Mouse (Mus musculus) kidney, embryonic 16.5 days (tissue): Measurements from ENCODE around the gene Pacrg. TPM values are rescaled to one million over a fixed set of nuclear protein-coding genes. Genes with fewer than 3 reads are reported as not detected.

Experiments used
- ATAC-seq: fragments of 200-750 bp; cut with Nextera tagmentation; 2 replicates; pipeline ENCODE4 v1.8.0; 2017; ENCODE audit warnings: moderate TSS enrichment; ENCODE audit not compliant: low FRiP score, low TSS enrichment
- H3K27ac ChIP-seq: fragments of 300-500 bp; sonication (generic); 2 replicates; pipeline ENCODE4 v1.5.1; 2014; ENCODE audit warnings: low read length
- H3K27me3 ChIP-seq: fragments of 300-500 bp; sonication (generic); 2 replicates; pipeline ENCODE4 v1.6.1; 2014; ENCODE audit warnings: low read length, control low read depth, mixed read lengths; ENCODE audit not compliant: insufficient read depth
- H3K36me3 ChIP-seq: fragments of 300-500 bp; sonication (generic); 2 replicates; pipeline ENCODE4 v1.6.1; 2014; ENCODE audit warnings: low read length, control low read depth, mixed read lengths; ENCODE audit not compliant: insufficient read depth
- H3K4me1 ChIP-seq: fragments of 300-500 bp; sonication (generic); 2 replicates; pipeline ENCODE4 v1.6.1; 2014; ENCODE audit warnings: low read length, control low read depth, mixed read lengths; ENCODE audit not compliant: insufficient read depth
- H3K4me2 ChIP-seq: fragments of 300-500 bp; sonication (generic); replicated peaks from 2 replicates; pipeline ENCODE4 v1.6.1; 2014; ENCODE audit warnings: low read depth, low read length
- H3K4me3 ChIP-seq: fragments of 300-500 bp; sonication (generic); 2 replicates; pipeline ENCODE4 v1.5.1; 2014; ENCODE audit warnings: mild to moderate bottlenecking, low read length
- H3K9ac ChIP-seq: fragments of 300-500 bp; sonication (generic); replicated peaks from 2 replicates; pipeline ENCODE4 v1.6.1; 2014; ENCODE audit warnings: low read length
- H3K9me3 ChIP-seq: fragments of 300-500 bp; sonication (generic); 2 replicates; pipeline ENCODE4 v1.6.1; 2016; ENCODE audit warnings: low read length, control low read depth
- WGBS: fragments of 180-500 bp; shearing (Covaris S2); extraction: QIAGEN DNeasy Blood & Tissue Kit; methylation state at CpG from one replicate; pipeline ENCODE4 v1.1.7; 2014; 5-methylcytosine and 5-hydroxymethylcytosine counted together
- polyA plus RNA-seq: library from polyadenylated mRNA; unstranded; fragments of >200 nt; fragmentation: Nextera tagmentation; extraction: Ambion mirVana; gene quantifications from 2 replicates; pipeline ENCODE4 v1.2.1, GENCODE M21; 2015

Pacrg gene
- polyA plus RNA-seq, 1 experiment from 2014 or later: 3.9 TPM

DNA sequence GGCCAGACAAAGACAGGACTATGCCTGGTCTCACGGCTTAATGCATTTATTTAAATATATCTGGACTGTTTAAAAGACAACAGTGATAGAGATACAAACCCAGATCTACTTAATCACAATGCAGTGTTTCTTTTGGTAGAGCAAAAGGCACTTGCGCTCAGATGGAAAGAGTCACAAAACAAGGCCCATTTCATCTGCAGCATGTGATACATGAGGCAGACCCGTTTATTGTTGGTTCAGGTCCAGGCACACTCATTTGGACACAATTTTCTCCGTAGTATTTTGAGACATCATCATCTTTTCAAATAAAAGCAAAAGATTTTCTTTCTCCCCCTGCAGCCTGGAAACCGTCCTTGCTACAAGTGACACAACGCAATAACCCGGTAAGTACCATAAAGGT, 384.1 kb downstream of the Pacrg start:
- Histone ChIP-seq H3K4me2 (no peak overlapping the region), H3K27ac (no peak overlapping the region), H3K4me1 (no peaks in the 10 kb centered on the region), H3K27me3 (no peaks in the 10 kb centered on the region), H3K9me3 (no peaks in the 10 kb centered on the region), H3K9ac (no peak overlapping the region), H3K36me3 (no peaks in the 10 kb centered on the region), H3K4me3 (no peak overlapping the region)
- WGBS: 86% methylated on average over 7 of the region's 7 CpGs
- no peak for ATAC-seq

DNA sequence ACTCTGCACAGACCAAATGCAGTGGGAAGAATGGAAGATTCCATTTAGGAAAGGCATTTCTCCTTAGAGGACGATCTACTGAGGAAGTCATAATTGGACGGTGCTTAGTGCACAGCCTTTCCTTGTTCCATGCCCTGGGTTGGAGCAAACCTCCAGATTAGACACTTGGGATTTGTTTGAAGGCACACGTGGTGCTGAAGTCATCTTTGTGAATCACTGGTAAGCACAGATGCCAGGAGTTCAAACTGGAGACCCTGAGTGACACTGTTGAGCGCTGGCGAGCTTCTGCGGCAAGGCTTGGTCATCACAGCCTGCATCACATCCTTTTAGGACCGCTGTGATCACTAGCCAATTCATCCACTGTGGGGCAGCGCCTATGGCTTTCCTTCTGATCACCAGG, 385.7 kb downstream of the Pacrg start:
- WGBS: 88% methylated on average over 8 of the region's 8 CpGs
- H3K4me2 ChIP-seq: no peak overlapping the region
- no peak overlapping the region for H3K9ac ChIP-seq
- H3K9me3 ChIP-seq: no peaks in the 10 kb centered on the region
- no peak for ATAC-seq
- H3K4me3 ChIP-seq: no peak overlapping the region
- H3K4me1 ChIP-seq: 0 out of 2 replicates have a peak, but pooled peaks cover 5% of the 10 kb centered on the region
- no peak overlapping the region for H3K27ac ChIP-seq
- H3K36me3 ChIP-seq: no peaks in the 10 kb centered on the region
- no peaks in the 10 kb centered on the region for H3K27me3 ChIP-seq

DNA sequence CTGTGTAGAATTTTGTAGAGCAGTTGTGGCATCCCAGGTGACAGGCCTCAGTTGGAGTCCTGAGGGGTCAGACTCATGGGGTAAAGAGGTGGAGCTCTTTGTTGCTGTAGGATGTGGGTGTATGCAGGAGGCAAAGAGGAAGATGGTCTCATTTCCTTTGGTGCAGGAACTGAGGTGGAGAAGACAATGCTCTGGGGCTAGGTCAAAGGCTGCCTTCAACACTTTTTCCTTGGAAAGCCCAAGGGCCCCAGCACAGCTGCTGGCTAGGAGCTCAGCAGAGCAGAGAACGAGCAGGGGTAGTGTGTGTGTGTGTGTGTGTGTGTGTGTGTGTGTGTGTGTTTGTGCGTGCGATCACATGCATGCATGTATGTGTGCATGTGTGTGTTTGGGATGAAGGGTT, 387.3 kb downstream of the Pacrg start:
- Histone ChIP-seq H3K27me3 (no peaks in the 10 kb centered on the region), H3K4me1 (0 out of 2 replicates have a peak, but pooled peaks cover 5% of the 10 kb centered on the region), H3K36me3 (no peaks in the 10 kb centered on the region), H3K9ac (no peak overlapping the region), H3K4me2 (no peak overlapping the region), H3K9me3 (no peaks in the 10 kb centered on the region), H3K4me3 (no peak overlapping the region), H3K27ac (no peak overlapping the region)
- WGBS: 86% methylated on average over 3 of the region's 3 CpGs
- no peak for ATAC-seq

DNA sequence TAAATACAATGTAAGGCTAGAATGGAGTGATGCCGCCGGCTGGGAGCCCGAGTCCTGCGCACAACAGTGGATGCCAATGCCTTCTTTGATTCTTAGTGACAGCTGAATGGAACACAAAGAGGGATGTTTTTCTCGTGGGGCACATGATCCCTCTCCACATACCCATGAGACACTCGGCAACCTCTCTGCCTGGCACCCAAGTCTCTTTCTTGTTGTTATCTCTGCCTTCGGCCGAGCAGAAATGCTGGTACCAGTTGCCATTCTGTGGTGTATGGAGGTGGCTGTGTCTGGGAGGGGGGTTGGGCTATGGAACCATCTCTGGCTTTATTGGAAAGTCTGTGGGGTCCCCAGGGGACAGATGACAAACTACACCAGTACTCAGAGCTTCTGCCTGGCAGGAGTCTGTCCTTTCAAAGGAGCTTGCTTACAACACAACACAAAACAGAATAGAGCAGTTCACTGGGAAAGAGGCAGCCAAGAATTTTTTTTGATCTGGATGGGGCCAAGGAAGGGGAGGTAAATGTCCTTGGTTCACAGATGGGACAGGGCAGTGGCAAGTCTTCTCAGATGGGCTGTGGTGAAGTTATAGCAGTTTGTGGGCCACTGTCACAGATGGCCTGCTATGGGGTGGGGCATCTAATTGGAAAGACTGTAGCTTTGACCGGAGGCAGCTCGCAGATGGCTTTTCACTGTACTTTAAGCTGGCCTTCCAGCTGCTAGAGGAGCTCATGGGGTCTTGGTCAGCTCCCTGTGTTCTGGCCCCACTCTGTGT, 388.6 kb downstream of the Pacrg start:
- no peaks in the 10 kb centered on the region for H3K9me3 ChIP-seq
- H3K4me2 ChIP-seq: no peak overlapping the region
- 89% methylated on average over 10 of the region's 10 CpGs for WGBS
- no peak overlapping the region for H3K9ac ChIP-seq
- no peaks in the 10 kb centered on the region for H3K36me3 ChIP-seq
- no peak overlapping the region for H3K4me3 ChIP-seq
- ATAC-seq: no peak
- H3K27me3 ChIP-seq: no peaks in the 10 kb centered on the region
- H3K27ac ChIP-seq: no peak overlapping the region
- 0 out of 2 replicates have a peak, but pooled peaks cover 5% of the 10 kb centered on the region for H3K4me1 ChIP-seq

DNA sequence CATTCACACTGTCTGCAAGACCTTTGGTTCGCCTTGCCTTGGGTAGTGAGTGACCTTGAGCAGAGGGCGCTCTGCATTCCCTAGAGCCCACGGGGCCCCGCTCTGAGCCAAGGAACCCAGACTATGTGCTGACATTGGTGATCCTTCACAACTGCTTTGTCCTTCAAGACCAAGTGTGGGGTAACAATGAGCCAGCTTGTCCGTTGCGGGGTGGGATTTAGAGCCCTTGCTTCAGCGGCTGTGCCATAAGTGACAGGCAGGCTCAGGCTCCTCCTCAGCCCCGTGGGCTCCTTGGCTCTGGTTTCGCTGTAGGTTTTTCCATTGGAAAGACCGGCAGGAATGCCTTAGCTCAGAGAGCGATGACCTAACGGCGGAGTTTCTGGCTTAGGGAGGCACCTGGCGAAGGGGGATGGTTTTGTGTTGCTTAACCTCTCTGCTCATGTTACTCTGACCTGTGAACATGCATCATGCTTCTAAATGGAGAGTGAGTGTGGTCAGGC, 390.3 kb downstream of the Pacrg start:
- H3K27ac ChIP-seq: no peak overlapping the region
- H3K4me2 ChIP-seq: no peak overlapping the region
- no peaks in the 10 kb centered on the region for H3K36me3 ChIP-seq
- WGBS: 51% methylated on average over 14 of the region's 14 CpGs
- H3K9ac ChIP-seq: no peak overlapping the region
- no peak for ATAC-seq
- H3K4me3 ChIP-seq: no peak overlapping the region
- 0 out of 2 replicates have a peak, but pooled peaks cover 5% of the 10 kb centered on the region for H3K4me1 ChIP-seq
- H3K9me3 ChIP-seq: no peaks in the 10 kb centered on the region
- no peaks in the 10 kb centered on the region for H3K27me3 ChIP-seq

DNA sequence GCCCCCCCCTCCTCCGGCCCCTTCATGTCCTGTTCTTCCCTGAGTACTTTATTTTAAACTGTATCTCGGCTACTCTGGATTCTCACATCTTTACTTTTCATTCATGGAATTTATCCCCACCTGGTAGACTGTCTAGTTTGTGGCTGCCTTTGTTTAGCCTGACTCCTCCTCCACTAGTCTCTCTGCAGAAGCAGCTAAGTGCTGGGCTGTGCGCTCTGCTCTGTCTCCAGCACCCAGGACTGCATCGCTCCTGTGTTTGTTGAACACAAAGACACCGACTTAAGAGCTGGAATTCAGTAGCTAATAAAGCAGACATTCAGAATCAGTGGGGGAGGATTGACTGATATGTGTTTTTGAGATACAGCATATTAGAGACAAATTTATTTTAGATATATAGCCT, 391.7 kb downstream of the Pacrg start:
- 0 out of 2 replicates have a peak, but pooled peaks cover 5% of the 10 kb centered on the region for H3K4me1 ChIP-seq
- no peak overlapping the region for H3K4me2 ChIP-seq
- no peaks in the 10 kb centered on the region for H3K36me3 ChIP-seq
- ATAC-seq: no peak
- H3K9ac ChIP-seq: no peak overlapping the region
- H3K27me3 ChIP-seq: no peaks in the 10 kb centered on the region
- whole genome bisulfite sequencing: 71% methylated on average over 5 of the region's 5 CpGs
- no peak overlapping the region for H3K27ac ChIP-seq
- no peaks in the 10 kb centered on the region for H3K9me3 ChIP-seq
- H3K4me3 ChIP-seq: no peak overlapping the region

DNA sequence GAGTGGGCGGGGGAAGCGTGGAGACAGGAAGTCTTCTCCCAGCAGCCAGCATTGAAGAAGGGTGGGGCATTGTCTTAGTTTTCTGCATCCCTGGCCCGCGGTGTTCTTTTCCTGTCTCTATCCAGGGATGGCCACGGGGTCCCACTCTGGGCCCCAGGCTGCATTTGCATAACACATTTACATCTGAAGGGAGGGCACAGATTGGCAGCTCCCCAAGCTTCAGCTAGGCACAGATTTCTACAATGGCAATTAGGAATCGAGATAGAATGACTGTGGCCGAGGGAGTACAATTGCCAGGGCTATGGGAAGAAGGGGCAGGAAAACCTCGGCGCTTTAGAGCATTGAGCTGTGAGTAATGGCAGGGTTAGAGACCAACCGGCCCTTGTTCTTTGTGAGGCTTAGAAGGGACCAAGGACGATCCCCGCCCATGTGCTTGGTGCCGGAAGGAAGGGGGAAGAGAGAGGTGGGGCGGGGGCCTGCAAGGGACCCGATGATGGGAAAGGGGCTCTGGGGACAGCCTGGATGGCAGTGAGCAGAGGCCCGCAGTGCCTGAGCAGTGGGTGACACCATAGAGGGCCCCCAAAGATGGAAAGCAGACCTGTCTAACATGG, 398.5 kb downstream of the Pacrg start:
- Histone ChIP-seq H3K4me3 (no peak overlapping the region), H3K4me1 (0 out of 2 replicates have a peak, but pooled peaks cover 6% of the 10 kb centered on the region), H3K27ac (no peak overlapping the region), H3K9me3 (no peaks in the 10 kb centered on the region), H3K4me2 (peak overlapping the region; percentile 0; the same call in 1 of the 2 replicates), H3K9ac (no peak overlapping the region), H3K27me3 (no peaks in the 10 kb centered on the region), H3K36me3 (no peaks in the 10 kb centered on the region)
- WGBS: 36% methylated on average over 16 of the region's 16 CpGs
- ATAC-seq: peak; percentile 51

DNA sequence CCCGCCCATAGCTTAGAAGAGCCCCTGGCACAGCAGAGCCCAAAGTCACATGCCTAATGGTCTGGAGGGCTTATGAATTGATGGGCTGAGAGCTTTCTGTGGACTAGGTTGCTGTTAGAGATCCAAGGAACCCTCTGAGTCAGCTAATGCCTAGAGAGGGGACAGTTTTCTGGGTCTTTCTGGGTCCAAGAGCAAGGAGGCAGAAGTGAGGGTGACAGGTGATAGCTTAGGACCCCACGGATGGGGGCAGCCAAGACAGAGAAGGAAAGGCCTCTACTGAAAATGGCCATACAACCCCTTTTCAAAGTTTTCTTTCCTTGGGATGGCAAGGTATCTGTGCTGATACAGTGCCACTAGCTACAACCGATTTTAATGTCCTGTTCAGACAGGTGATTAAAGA, 399.1 kb downstream of the Pacrg start:
- H3K27me3 ChIP-seq: no peaks in the 10 kb centered on the region
- H3K9me3 ChIP-seq: no peaks in the 10 kb centered on the region
- H3K36me3 ChIP-seq: no peaks in the 10 kb centered on the region
- no peak overlapping the region for H3K9ac ChIP-seq
- no peak for ATAC-seq
- H3K4me3 ChIP-seq: no peak overlapping the region
- no peak overlapping the region for H3K4me2 ChIP-seq
- WGBS: 70% methylated on average over 3 of the region's 3 CpGs
- H3K27ac ChIP-seq: no peak overlapping the region
- H3K4me1 ChIP-seq: 0 out of 2 replicates have a peak, but pooled peaks cover 6% of the 10 kb centered on the region

DNA sequence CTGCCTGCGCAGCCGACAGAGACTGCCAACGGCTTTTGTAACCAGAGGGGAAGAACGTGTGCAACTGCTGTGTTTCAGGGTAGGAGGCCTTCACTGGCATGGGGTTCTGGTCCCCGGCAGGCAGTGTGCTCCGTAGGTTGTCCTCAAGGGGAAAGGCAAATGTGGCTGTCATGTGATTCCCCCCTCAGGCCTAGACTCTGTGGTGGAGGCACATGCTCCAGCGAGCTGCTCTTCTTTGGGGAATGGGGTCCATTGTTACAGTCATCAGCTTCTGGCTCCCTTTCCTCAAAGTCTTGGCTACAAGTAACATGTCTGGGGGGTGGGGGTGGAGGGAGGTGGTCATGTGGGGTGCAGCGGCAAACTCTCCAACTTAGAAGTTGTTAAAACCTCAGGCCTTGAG, 400.3 kb downstream of the Pacrg start:
- Histone ChIP-seq H3K4me2 (no peak overlapping the region), H3K4me3 (no peak overlapping the region), H3K36me3 (no peaks in the 10 kb centered on the region), H3K9ac (no peak overlapping the region), H3K4me1 (0 out of 2 replicates have a peak, but pooled peaks cover 6% of the 10 kb centered on the region), H3K9me3 (no peaks in the 10 kb centered on the region), H3K27me3 (no peaks in the 10 kb centered on the region), H3K27ac (no peak overlapping the region)
- 81% methylated on average over 8 of the region's 8 CpGs for WGBS
- ATAC-seq: no peak

DNA sequence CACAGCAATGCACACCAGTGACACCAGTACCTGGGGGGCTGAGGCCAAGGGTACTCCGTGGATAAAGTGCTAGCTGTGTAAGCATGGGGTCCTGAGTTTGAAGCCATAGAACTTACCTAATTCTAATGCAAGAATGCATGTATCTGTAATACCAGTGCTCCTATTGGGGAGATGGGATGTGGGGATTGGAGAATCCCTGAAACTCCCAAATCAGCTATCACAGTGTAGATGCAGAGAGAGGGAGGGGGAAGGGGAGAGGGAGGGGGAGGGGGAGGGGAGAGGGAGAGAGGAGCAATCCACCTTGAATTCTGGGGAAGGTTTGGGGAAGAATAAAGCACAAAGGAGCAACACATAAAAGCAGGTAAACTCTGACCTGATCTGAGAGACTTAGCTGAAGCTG, 405.2 kb downstream of the Pacrg start:
- ATAC-seq: no peak
- H3K27ac ChIP-seq: no peak overlapping the region
- H3K4me3 ChIP-seq: no peak overlapping the region
- H3K27me3 ChIP-seq: no peaks in the 10 kb centered on the region
- WGBS: 41% methylated on average over 1 of the region's 1 CpGs
- no peaks in the 10 kb centered on the region for H3K9me3 ChIP-seq
- H3K4me2 ChIP-seq: no peak overlapping the region
- H3K4me1 ChIP-seq: no peaks in the 10 kb centered on the region
- H3K36me3 ChIP-seq: no peaks in the 10 kb centered on the region
- H3K9ac ChIP-seq: no peak overlapping the region
